ENCODE assay signal across 20 mouse cellular contexts in genomic region chr13:48822288-48822687, GRCm38 (mm10). TPM values are rescaled to one million over a fixed set of nuclear protein-coding genes. Genes with fewer than 3 reads are reported as not detected.
DNase-seq lines count a peak whose midpoint lies in the region; ATAC-seq and TF ChIP-seq lines count a peak whose summit lies in the region.
"Had no signal": no experiment of that assay in that cellular context is flagged by ENCODE, and none has a peak within 500 bp of the region (broad histone marks: within the 10 kb centered on the region; RNA-seq: fewer than 3 reads in every experiment).

No protein-coding gene starts in this region.

- no peak for TF ChIP-seq CTCF in kidney, adult 2 months (conservative IDR thresholded peaks at IDR 0.05; ENCODE audit: insufficient read depth, insufficient read length, low read depth, low read length)

- no peaks in the 10 kb centered on the region for H3K4me1 ChIP-seq in kidney, adult 2 months (ENCODE audit: control insufficient read depth, insufficient read depth, low read length)
- no peaks in the 10 kb centered on the region for H3K4me1 ChIP-seq in kidney, embryonic 15.5 days
- H3K4me1 ChIP-seq: embryonic facial prominence, embryonic 12.5 days; heart, embryonic 15.5 days; hindbrain, embryonic 13.5 days; intestine, embryonic 15.5 days had no signal

- H3K27me3 ChIP-seq in kidney, adult 2 months (replicated peaks; ENCODE audit: control insufficient read depth, insufficient read depth, low read length): no peaks in the 10 kb centered on the region
- H3K27me3 ChIP-seq in kidney, embryonic 15.5 days: no peaks in the 10 kb centered on the region
- H3K27me3 ChIP-seq: CH12.LX; embryonic facial prominence, embryonic 12.5 days; heart, embryonic 15.5 days; hindbrain, embryonic 13.5 days; intestine, embryonic 15.5 days had no signal

- no peak for ATAC-seq in kidney, embryonic 15.5 days (replicated peaks; ENCODE audit: low FRiP score)
- no peak for ATAC-seq in erythroid progenitor cell, adult 5-6 weeks (replicated peaks; ENCODE audit: low FRiP score, poor library complexity, severe bottlenecking)
- ATAC-seq: forebrain, embryonic 14.5 days; intestine, embryonic 15.5 days had no signal

- DNase-seq in kidney, adult 2 months: no peak
- peak; percentile 51 for DNase-seq in adrenal gland, postnatal 10 days
- DNase-seq in brain, adult 2 months (ENCODE audit: low read depth, low spot score): peak; percentile 37
- DNase-seq in heart, adult 11 months: no peak
- no peak for DNase-seq in gastrocnemius, adult 18-20 months (ENCODE audit: low spot score)
- DNase-seq: cerebellum, adult 11-12 months; cerebellum, adult 9-10 months; cerebellum, postnatal 25 days; gastrocnemius, postnatal 10 days; heart, adult 2 months; heart, postnatal 14 days had no signal

- no peak overlapping the region for H3K4me3 ChIP-seq in kidney, adult 2 months (ENCODE audit: insufficient read depth, low read depth, low read length)
- H3K4me3 ChIP-seq in kidney, embryonic 15.5 days (replicated peaks): no peak overlapping the region
- H3K4me3 ChIP-seq: embryonic facial prominence, embryonic 12.5 days; heart, adult 2 months; heart, embryonic 15.5 days; hindbrain, embryonic 13.5 days; intestine, embryonic 15.5 days had no signal

- H3K4me2 ChIP-seq in kidney, embryonic 15.5 days: no peak overlapping the region
- H3K4me2 ChIP-seq: embryonic facial prominence, embryonic 12.5 days; heart, embryonic 11.5 days; heart, embryonic 15.5 days; hindbrain, embryonic 13.5 days; intestine, embryonic 15.5 days had no signal

- no peak for TF ChIP-seq POLR2A in kidney, adult 2 months (IDR thresholded peaks at IDR 0.05; ENCODE audit: low read depth, low read length)

- no peak overlapping the region for H3K9ac ChIP-seq in kidney, embryonic 15.5 days
- H3K9ac ChIP-seq: embryonic facial prominence, embryonic 12.5 days; heart, embryonic 15.5 days; hindbrain, embryonic 13.5 days; intestine, embryonic 15.5 days had no signal

- H3K27ac ChIP-seq in kidney, adult 2 months (ENCODE audit: insufficient read depth, low read depth, low read length): peak overlapping the region; percentile 41; the same call in 1 of the 2 replicates
- H3K27ac ChIP-seq in kidney, embryonic 15.5 days: no peak overlapping the region
- H3K27ac ChIP-seq: embryonic facial prominence, embryonic 12.5 days; heart, adult 2 months; heart, embryonic 15.5 days; hindbrain, embryonic 13.5 days; intestine, embryonic 15.5 days had no signal

- H3K9me3 ChIP-seq in kidney, embryonic 15.5 days (replicated peaks): no peaks in the 10 kb centered on the region
- H3K9me3 ChIP-seq: embryonic facial prominence, embryonic 12.5 days; heart, embryonic 15.5 days; hindbrain, embryonic 13.5 days; intestine, embryonic 15.5 days had no signal

- no peaks in the 10 kb centered on the region for H3K36me3 ChIP-seq in kidney, adult 2 months (ENCODE audit: control insufficient read depth, insufficient read depth, low read length)
- H3K36me3 ChIP-seq in kidney, embryonic 15.5 days: peaks cover 99% of the 10 kb centered on the region

- WGBS in kidney, adult 2 months: 85% methylated on average over 10 of the region's 10 CpGs
- WGBS in kidney, embryonic 15.5 days: 90% methylated on average over 10 of the region's 10 CpGs

RNA-seq across cellular contexts. Expression of gene Phf2, which starts 48.6 kb away (rescaled TPM):
- 12.2 and 15.2 TPM in 2 replicates for polyA plus RNA-seq in kidney, adult 2 months (2012; rRNA removed)
- polyA plus RNA-seq in kidney, embryonic 15.5 days (2015; fragmentation: Nextera tagmentation; extraction: Ambion mirVana): 7.5 and 7.8 TPM in 2 replicates
- total RNA-seq in adrenal gland, postnatal 10 days (2021): 10 to 100 TPM; 35.7 to 36.3 TPM
- 14.8 and 28.5 TPM in 2 replicates for total RNA-seq in erythroid progenitor cell, adult 5-6 weeks (2015; ENCODE audit: low replicate concordance)
- 14.9 and 15.9 TPM in 2 replicates for total RNA-seq in erythroid progenitor cell, adult 5-6 weeks (2017; ENCODE audit: low replicate concordance)
- total RNA-seq in gastrocnemius, adult 18-20 months (2021): 10 to 100 TPM; 33.1 to 35.2 TPM

Comparison
In these comparisons a context has a peak if more than half of its experiments do, and no peak if none do; other contexts are left out.
1. DNase-seq: peak in adrenal gland, postnatal 10 days (single experiment) and brain, adult 2 months (single experiment); none in kidney, adult 2 months (single experiment), heart, adult 11 months (single experiment) and gastrocnemius, adult 18-20 months (single experiment).